Mouse (Mus musculus) midbrain, embryonic 16.5 days (tissue): ENCODE measurements around the gene Olfr1364. TPM values are rescaled to one million over a fixed set of nuclear protein-coding genes. Genes with fewer than 3 reads are reported as not detected.

Source experiments
- ATAC-seq: fragments of 200-750 bp; cut with Nextera tagmentation; 2 replicates; pipeline ENCODE4 v1.8.0; 2017; ENCODE audit warnings: moderate TSS enrichment
- H3K27ac ChIP-seq: fragments of 300-500 bp; sonication (generic); 2 replicates; pipeline ENCODE4 v1.5.1; 2014; ENCODE audit warnings: mild to moderate bottlenecking, low read length, mixed read lengths
- H3K27me3 ChIP-seq: fragments of 300-500 bp; sonication (generic); 2 replicates; pipeline ENCODE4 v1.6.1; 2014; ENCODE audit warnings: low read depth, low read length, mixed read lengths; ENCODE audit not compliant: control insufficient read depth, insufficient read depth
- H3K36me3 ChIP-seq: fragments of 300-500 bp; sonication (generic); 2 replicates; pipeline ENCODE4 v1.6.1; 2014; ENCODE audit warnings: mild to moderate bottlenecking, low read length, moderate library complexity, mixed read lengths; ENCODE audit not compliant: control insufficient read depth, insufficient read depth
- H3K4me1 ChIP-seq: fragments of 300-500 bp; sonication (generic); 2 replicates; pipeline ENCODE4 v1.6.1; 2014; ENCODE audit warnings: mild to moderate bottlenecking, low read length, mixed read lengths; ENCODE audit not compliant: control insufficient read depth, insufficient read depth
- H3K4me2 ChIP-seq: fragments of 300-500 bp; sonication (generic); 2 replicates; pipeline ENCODE4 v1.6.1; 2014; ENCODE audit warnings: mild to moderate bottlenecking, low read length, mixed read lengths
- H3K4me3 ChIP-seq: fragments of 300-500 bp; sonication (generic); 2 replicates; pipeline ENCODE4 v1.5.1; 2014; ENCODE audit warnings: low read depth, mild to moderate bottlenecking, low read length, moderate library complexity, mixed read lengths
- H3K9ac ChIP-seq: fragments of 300-500 bp; sonication (generic); 2 replicates; pipeline ENCODE4 v1.6.1; 2014; ENCODE audit warnings: low read depth, low read length, mixed read lengths
- H3K9me3 ChIP-seq: fragments of 300-500 bp; sonication (generic); replicated peaks from 2 replicates; pipeline ENCODE4 v1.6.1; 2014; ENCODE audit warnings: mild to moderate bottlenecking, low read length, mixed read lengths; ENCODE audit not compliant: control insufficient read depth, poor library complexity, severe bottlenecking
- WGBS: fragments of 180-500 bp; shearing (Covaris S2); extraction: QIAGEN DNeasy Blood & Tissue Kit; methylation state at CpG from one replicate; pipeline ENCODE4 v1.1.7; 2014; 5-methylcytosine and 5-hydroxymethylcytosine counted together
- polyA plus RNA-seq: library from polyadenylated mRNA; unstranded; fragments of >200 nt; fragmentation: Nextera tagmentation; extraction: Ambion mirVana; gene quantifications from 2 replicates; pipeline ENCODE4 v1.2.1, GENCODE M21; 2015

Olfr1364 gene
- not detected in 2 replicates for polyA plus RNA-seq

DNA sequence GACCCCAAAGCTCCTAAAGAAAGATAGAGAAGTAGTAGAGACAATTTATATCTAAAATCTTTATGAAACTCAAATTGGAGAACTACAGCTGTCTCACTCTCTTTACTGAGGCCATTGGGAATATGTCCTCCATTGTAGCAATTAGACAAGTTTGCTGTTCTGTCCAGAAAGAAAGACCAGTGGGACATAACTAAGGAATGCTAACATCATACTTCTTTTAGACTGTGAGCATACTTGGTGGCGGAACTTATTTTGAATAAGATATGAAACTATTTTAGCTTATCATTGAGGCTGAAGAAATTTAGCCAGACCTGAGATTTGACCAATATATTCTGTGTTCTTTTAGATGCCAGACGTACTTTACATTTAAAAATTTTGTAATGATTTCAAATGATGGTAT, at the start of gene Olfr1364:
TSS of gene Olfr1364 (minus strand) at position 101 of the 400 bp plus-strand sequence.
- ATAC-seq: no peak
- Histone ChIP-seq H3K4me3 (no peak within 1 kb of the TSS), H3K4me1 (no peaks in the 10 kb centered on the region), H3K36me3 (no peaks in the 10 kb centered on the region), H3K27me3 (no peaks in the 10 kb centered on the region), H3K9ac (no peak within 1 kb of the TSS), H3K4me2 (no peak within 1 kb of the TSS), H3K27ac (no peak within 1 kb of the TSS), H3K9me3 (no peaks in the 10 kb centered on the region)
- WGBS: 96% methylated on average over 2 of the region's 2 CpGs

DNA sequence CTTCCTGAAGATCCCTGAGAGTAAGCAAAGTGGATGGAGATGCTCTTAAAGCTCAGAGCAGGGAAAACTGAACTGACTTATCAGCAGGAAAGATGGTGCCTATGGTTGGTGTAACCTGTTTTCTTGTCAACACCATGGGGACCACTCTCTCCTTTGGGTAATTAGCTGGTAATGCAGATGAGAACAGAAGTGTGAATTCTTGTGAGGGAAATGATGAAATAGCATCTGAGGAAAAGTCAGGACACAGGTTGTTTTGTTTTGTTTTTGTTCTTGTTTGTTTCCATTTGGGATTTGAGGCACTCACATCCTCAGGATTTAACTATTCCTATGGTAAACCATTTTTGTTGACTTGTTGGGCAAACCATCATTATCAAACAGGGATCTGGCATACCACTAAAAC, 32.4 kb upstream of the Olfr1364 start, which contains the start of gene Olfr1362:
TSS of gene Olfr1362 (minus strand) at position 101 of the 400 bp plus-strand sequence.
- no peak within 1 kb of the TSS for H3K27ac ChIP-seq
- H3K9ac ChIP-seq: no peak within 1 kb of the TSS
- H3K4me3 ChIP-seq: no peak within 1 kb of the TSS
- ATAC-seq: no peak
- no peaks in the 10 kb centered on the region for H3K36me3 ChIP-seq
- no peak within 1 kb of the TSS for H3K4me2 ChIP-seq
- no peaks in the 10 kb centered on the region for H3K27me3 ChIP-seq
- no peaks in the 10 kb centered on the region for H3K4me1 ChIP-seq
- H3K9me3 ChIP-seq: no peaks in the 10 kb centered on the region

DNA sequence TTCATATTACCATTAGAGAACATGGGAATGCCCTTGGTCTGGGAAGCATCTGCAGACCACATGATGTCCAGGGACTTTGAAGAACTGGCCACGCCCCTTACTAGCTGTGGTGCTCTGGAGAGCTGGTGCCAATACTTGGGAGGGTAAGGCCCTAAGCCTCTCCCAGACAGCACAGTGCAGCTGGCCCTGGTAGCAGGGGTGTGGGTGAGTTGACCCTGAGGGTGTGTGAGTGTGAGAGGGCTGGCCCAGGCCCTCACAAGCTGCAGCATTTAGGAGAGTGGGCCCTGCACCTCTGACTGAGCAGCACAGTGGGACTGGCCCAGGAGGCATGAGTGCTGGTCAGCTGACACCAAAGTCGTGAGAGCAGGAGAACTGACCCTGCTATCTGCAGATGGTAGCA, 10.1 kb upstream of the Olfr1364 start:
- Histone ChIP-seq H3K27ac (no peak overlapping the region), H3K9me3 (no peaks in the 10 kb centered on the region), H3K36me3 (no peaks in the 10 kb centered on the region), H3K4me1 (no peaks in the 10 kb centered on the region), H3K4me3 (no peak overlapping the region), H3K9ac (no peak overlapping the region), H3K27me3 (no peaks in the 10 kb centered on the region), H3K4me2 (no peak overlapping the region)
- WGBS: 76% methylated on average over 2 of the region's 2 CpGs
- no peak for ATAC-seq

DNA sequence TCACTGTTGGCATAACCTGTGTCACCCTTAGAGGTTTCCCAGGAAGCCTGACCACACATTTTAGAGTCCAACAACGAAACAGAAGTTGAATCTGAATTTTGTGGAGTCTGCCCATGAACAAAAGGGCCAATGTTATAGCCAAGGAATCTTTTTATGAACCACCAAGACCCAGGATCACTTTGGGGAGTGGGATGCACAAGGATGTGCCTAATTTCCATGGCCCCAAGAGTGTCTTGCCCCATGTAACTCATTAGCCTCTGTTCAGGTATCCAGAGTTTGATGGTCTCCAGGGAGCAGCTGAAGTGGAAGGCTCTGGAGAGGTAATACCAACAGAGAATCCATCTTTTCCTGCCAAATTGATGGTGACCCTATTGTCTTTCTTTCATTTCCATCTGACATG, 21.8 kb downstream of the Olfr1364 start, which contains the start of gene Olfr1535:
TSS of gene Olfr1535 (minus strand) at position 101 of the 400 bp plus-strand sequence.
- Histone ChIP-seq H3K4me3 (no peak within 1 kb of the TSS), H3K36me3 (no peaks in the 10 kb centered on the region), H3K4me2 (no peak within 1 kb of the TSS), H3K9ac (no peak within 1 kb of the TSS), H3K27ac (no peak within 1 kb of the TSS), H3K4me1 (no peaks in the 10 kb centered on the region), H3K9me3 (no peaks in the 10 kb centered on the region), H3K27me3 (no peaks in the 10 kb centered on the region)
- no peak for ATAC-seq
- 66% methylated on average over 1 of the region's 1 CpGs for WGBS

DNA sequence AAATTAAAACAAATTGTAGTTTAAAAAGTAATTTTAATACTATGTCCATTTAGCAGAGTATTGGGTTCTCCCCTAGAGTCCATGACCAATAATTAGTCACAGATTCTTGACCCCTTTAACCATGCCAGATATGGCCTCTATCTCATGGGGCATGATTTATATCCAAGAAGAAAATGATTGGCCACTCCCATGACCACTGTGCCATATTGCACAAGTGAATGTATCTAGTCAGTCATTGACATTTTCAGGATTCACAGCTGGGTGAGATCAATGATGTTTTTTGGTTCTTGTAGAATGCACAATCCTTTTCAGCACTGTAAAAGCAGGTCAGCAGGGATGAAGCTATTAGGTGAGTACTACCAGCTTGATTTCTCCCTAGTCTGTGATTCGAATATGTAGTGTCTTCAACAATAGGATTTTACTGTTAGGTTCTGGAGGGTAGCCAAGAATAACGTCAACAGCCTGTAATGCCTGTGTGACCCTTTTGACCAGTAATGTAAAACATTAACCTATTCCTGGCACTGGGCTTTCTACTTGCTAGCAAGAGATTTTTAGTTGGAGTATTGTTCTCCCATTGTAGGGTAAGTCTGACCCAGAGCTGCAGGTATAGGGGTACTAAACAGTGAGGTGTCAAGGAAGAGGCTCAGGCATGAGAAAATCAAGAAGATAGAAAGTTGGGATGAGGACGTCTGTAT, 31.0 kb downstream of the Olfr1364 start:
- Histone ChIP-seq H3K27me3 (no peaks in the 10 kb centered on the region), H3K27ac (no peak overlapping the region), H3K4me2 (no peak overlapping the region), H3K36me3 (no peaks in the 10 kb centered on the region), H3K4me1 (no peaks in the 10 kb centered on the region), H3K4me3 (no peak overlapping the region), H3K9me3 (no peaks in the 10 kb centered on the region), H3K9ac (no peak overlapping the region)
- ATAC-seq: no peak
- 61% methylated on average over 3 of the region's 3 CpGs for WGBS

DNA sequence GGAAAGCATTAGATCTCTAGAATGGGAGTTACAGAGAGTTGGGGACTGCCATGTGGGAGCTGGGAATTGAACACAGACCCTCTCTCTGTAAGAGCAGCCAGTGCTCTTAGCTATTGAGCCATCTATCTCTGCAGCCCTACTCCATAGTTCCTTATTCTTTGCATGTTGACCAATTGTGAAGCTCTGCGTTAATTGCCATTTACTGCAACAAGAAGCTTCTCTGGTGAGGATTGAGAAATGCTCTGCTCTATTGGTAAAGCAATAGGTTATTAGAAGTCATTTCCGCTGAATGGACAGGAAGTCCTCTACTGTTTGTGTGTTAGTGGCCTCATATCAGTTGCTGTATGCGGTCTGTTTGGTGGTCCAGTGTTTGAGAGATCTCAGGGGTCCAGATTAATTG, 32.1 kb downstream of the Olfr1364 start:
- Histone ChIP-seq H3K9me3 (no peaks in the 10 kb centered on the region), H3K9ac (no peak overlapping the region), H3K27ac (no peak overlapping the region), H3K4me3 (no peak overlapping the region), H3K36me3 (no peaks in the 10 kb centered on the region), H3K4me2 (no peak overlapping the region), H3K27me3 (no peaks in the 10 kb centered on the region), H3K4me1 (no peaks in the 10 kb centered on the region)
- 93% methylated on average over 3 of the region's 3 CpGs for WGBS
- no peak for ATAC-seq

DNA sequence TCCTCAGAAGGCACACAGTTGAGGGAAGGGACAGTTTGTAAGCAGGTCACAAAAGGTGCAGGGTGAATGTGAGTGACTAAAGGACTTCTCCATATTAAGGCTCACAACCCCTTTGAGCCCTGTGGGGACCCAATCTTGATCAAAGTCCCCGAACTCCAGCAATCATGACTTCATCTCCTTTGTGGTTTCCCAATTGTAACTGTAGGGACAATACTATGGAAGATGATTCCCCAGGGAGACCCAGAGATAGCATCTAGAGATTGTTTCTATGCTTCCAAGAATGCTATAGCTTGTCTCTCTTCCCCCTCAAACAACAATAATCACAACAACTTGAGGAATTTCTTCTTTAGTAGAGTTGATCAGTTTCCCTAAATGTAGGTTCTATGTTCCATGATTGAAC, 38.9 kb downstream of the Olfr1364 start, which contains the start of gene Olfr1366:
TSS of gene Olfr1366 (minus strand) at position 101 of the 400 bp plus-strand sequence.
- 71% methylated on average over 1 of the region's 1 CpGs for WGBS
- ATAC-seq: no peak
- no peak within 1 kb of the TSS for H3K27ac ChIP-seq
- H3K9ac ChIP-seq: no peak within 1 kb of the TSS
- H3K4me3 ChIP-seq: no peak within 1 kb of the TSS
- no peaks in the 10 kb centered on the region for H3K4me1 ChIP-seq
- H3K27me3 ChIP-seq: no peaks in the 10 kb centered on the region
- no peak within 1 kb of the TSS for H3K4me2 ChIP-seq
- no peaks in the 10 kb centered on the region for H3K9me3 ChIP-seq
- no peaks in the 10 kb centered on the region for H3K36me3 ChIP-seq

DNA sequence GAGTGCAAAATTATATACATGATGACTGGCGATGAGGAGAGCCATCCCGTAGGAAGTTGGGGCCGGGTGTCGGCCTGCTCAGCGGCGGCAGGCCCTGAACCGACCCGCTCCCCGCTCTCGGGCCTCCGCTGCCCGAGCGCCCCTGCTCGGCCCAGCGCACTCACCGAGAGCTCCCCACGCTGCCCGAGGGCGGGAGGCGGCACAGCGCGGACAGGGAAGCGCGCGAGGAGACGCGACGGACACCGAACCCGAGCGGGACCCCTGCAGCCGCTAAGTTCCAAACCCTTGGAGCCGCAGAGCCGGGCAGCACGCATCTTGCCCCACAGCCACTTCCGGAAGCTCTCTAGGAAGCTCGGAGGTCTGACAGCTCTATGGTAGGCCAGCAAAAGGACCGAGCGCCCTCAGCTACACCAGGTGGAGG, 50.8 kb downstream of the Olfr1364 start, which contains the start of gene Zkscan8:
TSS of gene Zkscan8 (minus strand) at position 340 of the 421 bp plus-strand sequence.
- peaks cover 8% of the 10 kb centered on the region for H3K36me3 ChIP-seq
- H3K9ac ChIP-seq: peak within 1 kb of the TSS; percentile 99
- H3K27ac ChIP-seq: peak within 1 kb of the TSS; percentile 85
- H3K4me1 ChIP-seq: peaks cover 7% of the 10 kb centered on the region
- WGBS: under 1% methylated on average over 39 of the region's 39 CpGs
- ATAC-seq: peak; percentile 99
- H3K9me3 ChIP-seq: no peaks in the 10 kb centered on the region
- peak within 1 kb of the TSS; percentile 98 for H3K4me3 ChIP-seq
- peak within 1 kb of the TSS; percentile 66 for H3K4me2 ChIP-seq
- no peaks in the 10 kb centered on the region for H3K27me3 ChIP-seq

DNA sequence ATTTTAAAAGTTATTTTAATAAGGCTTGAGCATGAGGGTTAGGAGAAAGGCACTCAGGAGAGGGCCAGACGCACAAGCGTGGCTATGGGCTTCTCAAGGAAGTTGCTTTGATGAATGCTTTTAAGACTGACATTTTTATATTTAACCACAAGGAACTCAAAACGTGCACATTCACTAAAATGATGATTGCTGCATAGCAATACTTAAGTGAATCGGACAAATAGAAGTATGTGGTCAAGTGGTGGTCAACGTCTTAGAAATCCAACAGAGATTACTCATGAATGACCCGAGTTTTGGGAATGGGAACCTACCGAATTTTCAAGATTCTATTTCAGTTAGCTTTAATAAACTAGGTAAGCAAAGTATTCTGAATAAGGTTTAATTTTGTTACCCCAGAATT, 51.4 kb downstream of the Olfr1364 start:
- Histone ChIP-seq H3K4me1 (peaks cover 7% of the 10 kb centered on the region), H3K4me2 (peak overlapping the region; percentile 60), H3K9ac (peak overlapping the region; percentile 25; the same call in 1 of the 2 replicates), H3K4me3 (peak overlapping the region; percentile 98), H3K9me3 (no peaks in the 10 kb centered on the region), H3K36me3 (peaks cover 9% of the 10 kb centered on the region), H3K27ac (no peak overlapping the region), H3K27me3 (no peaks in the 10 kb centered on the region)
- WGBS: 49% methylated on average over 7 of the region's 7 CpGs
- ATAC-seq: no peak
